Mouse (Mus musculus) liver, embryonic 14.5 days (tissue): ENCODE measurements around the gene Gstp3.

Experiments
- CTCF ChIP-seq: IDR thresholded peaks from 2 replicates; pipeline ENCODE4 v1.5.1; 2016; ENCODE audit warnings: antibody characterized with exemption, low read depth, control low read depth
- EP300 ChIP-seq: IDR thresholded peaks from 2 replicates; pipeline ENCODE4 v1.6.1; 2016; ENCODE audit warnings: antibody characterized with exemption, low read depth

DNA sequence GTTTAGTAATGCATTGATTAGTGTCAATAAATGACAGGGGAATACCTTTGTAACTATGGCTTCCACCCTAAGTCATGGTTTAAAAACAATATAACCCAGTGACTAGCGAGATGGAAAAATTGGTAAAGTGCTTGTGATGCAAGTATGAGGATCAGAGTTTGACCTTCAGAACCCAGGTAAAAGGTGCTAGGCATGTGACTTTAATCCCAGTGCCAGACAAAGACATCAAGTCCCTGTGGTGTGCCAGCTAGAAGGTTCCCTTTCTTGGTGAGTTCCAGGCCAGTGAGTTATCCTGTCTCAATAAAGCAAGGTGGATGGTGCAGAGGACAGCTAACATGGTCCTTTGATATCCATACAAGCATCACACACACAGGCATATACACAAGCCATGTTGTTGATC is 16.2 kb upstream of the Gstp3 start:
- TF ChIP-seq CTCF, result no peak
- TF ChIP-seq EP300, result no peak
